Mouse (Mus musculus) erythroid progenitor cell, adult 5-6 weeks (primary cell): Measurements from ENCODE around the gene Ptgfrn. TPM values are rescaled to one million over a fixed set of nuclear protein-coding genes. Genes with fewer than 3 reads are reported as not detected.

ENCODE experiments used
- ATAC-seq: replicated peaks from 2 replicates; pipeline ENCODE4 v1.8.0; 2016; ENCODE audit warnings: moderate number of reproducible peaks, mild to moderate bottlenecking, moderate TSS enrichment, inconsistent platforms; ENCODE audit not compliant: poor library complexity, low FRiP score, severe bottlenecking
- total RNA-seq, 2 experiments: library from RNA; stranded (forward) in 1 of 2; stranded (reverse) in 1 of 2; fragments of 150-400 nt in 1 of 2; fragments of 186-747, 209-891 nt in 1 of 2; gene quantifications; 2 replicates each; pipeline versions ENCODE4 v1.2.3 to v1.2.4; 2015 to 2017; ENCODE audit warnings: low replicate concordance in 2 of 2

Gene Ptgfrn
- 0.84 TPM in 1 of 2 replicates, not detected in the other for total RNA-seq (2015; ENCODE audit: low replicate concordance)
- not detected in 2 replicates for total RNA-seq (2017; ENCODE audit: low replicate concordance)

GRCm38 (mm10) chr3:101110043-101110837 lies at the start of gene Ptgfrn:
Ptgfrn (minus strand) TSS chr3:101110278.
- ATAC-seq = no peak

GRCm38 (mm10) chr3:101159701-101160100 lies 49.6 kb upstream of the Ptgfrn start:
- no peak for ATAC-seq

- no peak for ATAC-seq
Observed at GRCm38 (mm10) chr3:101154067-101154466, 44.0 kb upstream of the Ptgfrn start.

GRCm38 (mm10) chr3:101153341-101153740 lies 43.3 kb upstream of the Ptgfrn start:
- ATAC-seq = no peak

- no peak for ATAC-seq
Observed at GRCm38 (mm10) chr3:101146126-101146772, 36.2 kb upstream of the Ptgfrn start.

- no peak for ATAC-seq
Observed at GRCm38 (mm10) chr3:101145292-101146046, 35.4 kb upstream of the Ptgfrn start.

- no peak for ATAC-seq
Observed at GRCm38 (mm10) chr3:101144366-101144948, 34.4 kb upstream of the Ptgfrn start.

- no peak for ATAC-seq
Observed at GRCm38 (mm10) chr3:101143465-101143864, 33.4 kb upstream of the Ptgfrn start.

- no peak for ATAC-seq
Observed at GRCm38 (mm10) chr3:101141864-101142263, 31.8 kb upstream of the Ptgfrn start.

GRCm38 (mm10) chr3:101139958-101140357 lies 29.9 kb upstream of the Ptgfrn start:
- ATAC-seq = no peak

GRCm38 (mm10) chr3:101136483-101136882 lies 26.4 kb upstream of the Ptgfrn start:
- ATAC-seq = no peak

- no peak for ATAC-seq
Observed at GRCm38 (mm10) chr3:101134861-101135260, 24.8 kb upstream of the Ptgfrn start.

- no peak for ATAC-seq
Observed at GRCm38 (mm10) chr3:101132981-101133380, 22.9 kb upstream of the Ptgfrn start.

- no peak for ATAC-seq
Observed at GRCm38 (mm10) chr3:101131772-101132171, 21.7 kb upstream of the Ptgfrn start.

GRCm38 (mm10) chr3:101130526-101130925 lies 20.4 kb upstream of the Ptgfrn start:
- no peak for ATAC-seq

- no peak for ATAC-seq
Observed at GRCm38 (mm10) chr3:101129620-101130019, 19.5 kb upstream of the Ptgfrn start.

GRCm38 (mm10) chr3:101129090-101129489 lies 19.0 kb upstream of the Ptgfrn start:
- ATAC-seq = no peak

GRCm38 (mm10) chr3:101127766-101128165 lies 17.7 kb upstream of the Ptgfrn start:
- ATAC-seq = no peak

- no peak for ATAC-seq
Observed at GRCm38 (mm10) chr3:101124716-101125115, 14.6 kb upstream of the Ptgfrn start.

GRCm38 (mm10) chr3:101122479-101122878 lies 12.4 kb upstream of the Ptgfrn start:
- ATAC-seq = no peak
